10 mouse cellular contexts compared by ENCODE assay signal in genomic region chr1:163280097-163280841, GRCm38 (mm10). TPM values are rescaled to one million over a fixed set of nuclear protein-coding genes. Genes with fewer than 3 reads are reported as not detected.
DNase-seq lines count a peak whose midpoint lies in the region; ATAC-seq lines count a peak whose summit lies in the region.
"Had no signal": no experiment of that assay in that cellular context is flagged by ENCODE, and none has a peak within 500 bp of the region (broad histone marks: within the 10 kb centered on the region; RNA-seq: fewer than 3 reads in every experiment).

No protein-coding gene starts in this region.

- peak overlapping the region; percentile 67 to 84 for H3K27ac ChIP-seq in heart, embryonic 14.5 days (replicated peaks in 1 of 2; ENCODE audit: control insufficient read depth in 1 of 2, insufficient read depth in 1 of 2, low read depth in 2 of 2, low read length in 2 of 2)
- no peak overlapping the region for H3K27ac ChIP-seq in midbrain, embryonic 15.5 days
- H3K27ac ChIP-seq in midbrain, embryonic 10.5 days (replicated peaks) = no peak overlapping the region
- H3K27ac ChIP-seq in forebrain, embryonic 14.5 days (ENCODE audit: low read depth, low read length) = 0 out of 2 replicates have a peak overlapping the region, but pooled peaks have one; percentile 21
- H3K27ac ChIP-seq in stomach, embryonic 16.5 days (ENCODE audit: low read length) = 0 out of 2 replicates have a peak overlapping the region, but pooled peaks have one; percentile 18

- no peak for DNase-seq in heart, postnatal 14 days
- DNase-seq in midbrain, embryonic 10.5 days (ENCODE audit: low spot score) = no peak
- peak; percentile 71 for DNase-seq in forebrain, embryonic 14.5 days (ENCODE audit: low spot score)
- DNase-seq in left cerebral cortex, postnatal 14 days (ENCODE audit: low spot score in 2 of 2) = no peak
- DNase-seq: adrenal gland, adult 2 months had no signal

- H3K9me3 ChIP-seq in heart, embryonic 14.5 days (ENCODE audit: control insufficient read depth, low read length) = no peaks in the 10 kb centered on the region
- no peaks in the 10 kb centered on the region for H3K9me3 ChIP-seq in midbrain, embryonic 15.5 days
- H3K9me3 ChIP-seq in midbrain, embryonic 10.5 days (replicated peaks) = no peaks in the 10 kb centered on the region
- no peaks in the 10 kb centered on the region for H3K9me3 ChIP-seq in forebrain, embryonic 14.5 days (replicated peaks; ENCODE audit: control insufficient read depth, low read length)
- H3K9me3 ChIP-seq in stomach, embryonic 16.5 days (replicated peaks; ENCODE audit: control insufficient read depth, low read length) = no peaks in the 10 kb centered on the region
- H3K9me3 ChIP-seq: megakaryocyte, embryonic 14.5 days had no signal

- peaks cover 9 to 29% of the 10 kb centered on the region in 2 experiments for H3K4me1 ChIP-seq in heart, embryonic 14.5 days (ENCODE audit: control insufficient read depth in 2 of 2, insufficient read depth in 2 of 2, low read length in 2 of 2)
- no peaks in the 10 kb centered on the region for H3K4me1 ChIP-seq in midbrain, embryonic 15.5 days
- H3K4me1 ChIP-seq in midbrain, embryonic 10.5 days = peaks cover 17% of the 10 kb centered on the region
- peaks cover 25% of the 10 kb centered on the region for H3K4me1 ChIP-seq in forebrain, embryonic 14.5 days (ENCODE audit: control insufficient read depth, insufficient read depth, low read length)
- peaks cover 7% of the 10 kb centered on the region for H3K4me1 ChIP-seq in stomach, embryonic 16.5 days (ENCODE audit: control insufficient read depth, insufficient read depth, low read length)

- ATAC-seq in heart, embryonic 14.5 days (ENCODE audit: insufficient number of reproducible peaks, insufficient read depth, low FRiP score, low read depth) = no peak
- 0 out of 2 replicates have a peak, but pooled peaks have one; percentile 37 for ATAC-seq in midbrain, embryonic 15.5 days (replicated peaks)
- ATAC-seq in forebrain, embryonic 14.5 days = peak; percentile 73
- no peak for ATAC-seq in stomach, embryonic 16.5 days (ENCODE audit: insufficient read depth, low FRiP score)

- intact Hi-C loops in heart, postnatal 14 days (cut with DNase I) = no loop called here
- intact Hi-C loops in left cerebral cortex, postnatal 14 days (cut with DNase I) = no loop called here

- no peaks in the 10 kb centered on the region for H3K27me3 ChIP-seq in heart, embryonic 14.5 days (ENCODE audit: control insufficient read depth, insufficient read depth, low read length)
- H3K27me3 ChIP-seq in midbrain, embryonic 15.5 days (replicated peaks) = no peaks in the 10 kb centered on the region
- no peaks in the 10 kb centered on the region for H3K27me3 ChIP-seq in midbrain, embryonic 10.5 days (ENCODE audit: low read depth, poor library complexity, severe bottlenecking)
- no peaks in the 10 kb centered on the region for H3K27me3 ChIP-seq in forebrain, embryonic 14.5 days (replicated peaks; ENCODE audit: control insufficient read depth, insufficient read depth, low read length)
- no peaks in the 10 kb centered on the region for H3K27me3 ChIP-seq in stomach, embryonic 16.5 days (ENCODE audit: control insufficient read depth, insufficient read depth, low read length)
- H3K27me3 ChIP-seq: megakaryocyte, embryonic 14.5 days had no signal

- H3K9ac ChIP-seq in heart, embryonic 14.5 days (ENCODE audit: low read length) = no peak overlapping the region
- H3K9ac ChIP-seq in midbrain, embryonic 15.5 days = no peak overlapping the region
- no peak overlapping the region for H3K9ac ChIP-seq in forebrain, embryonic 14.5 days (ENCODE audit: low read length)
- no peak overlapping the region for H3K9ac ChIP-seq in stomach, embryonic 16.5 days (ENCODE audit: low read length)

- no peak overlapping the region for H3K4me3 ChIP-seq in heart, embryonic 14.5 days (ENCODE audit: control insufficient read depth in 1 of 2, insufficient read depth in 1 of 2, low read depth in 1 of 2, low read length in 2 of 2)
- no peak overlapping the region for H3K4me3 ChIP-seq in midbrain, embryonic 15.5 days
- H3K4me3 ChIP-seq in midbrain, embryonic 10.5 days = no peak overlapping the region
- H3K4me3 ChIP-seq in forebrain, embryonic 14.5 days (ENCODE audit: low read depth, low read length) = no peak overlapping the region
- H3K4me3 ChIP-seq in stomach, embryonic 16.5 days (replicated peaks; ENCODE audit: low read length) = no peak overlapping the region
- H3K4me3 ChIP-seq: megakaryocyte, embryonic 14.5 days had no signal

- H3K4me2 ChIP-seq in heart, embryonic 14.5 days (ENCODE audit: low read length) = no peak overlapping the region
- no peak overlapping the region for H3K4me2 ChIP-seq in midbrain, embryonic 15.5 days
- no peak overlapping the region for H3K4me2 ChIP-seq in forebrain, embryonic 14.5 days (ENCODE audit: low read length)
- no peak overlapping the region for H3K4me2 ChIP-seq in stomach, embryonic 16.5 days (ENCODE audit: low read depth, low read length)

- H3K36me3 ChIP-seq in heart, embryonic 14.5 days (ENCODE audit: control insufficient read depth, insufficient read depth, low read length) = no peaks in the 10 kb centered on the region
- no peaks in the 10 kb centered on the region for H3K36me3 ChIP-seq in midbrain, embryonic 15.5 days (replicated peaks)
- H3K36me3 ChIP-seq in midbrain, embryonic 10.5 days = no peaks in the 10 kb centered on the region
- H3K36me3 ChIP-seq in forebrain, embryonic 14.5 days (ENCODE audit: control insufficient read depth, insufficient read depth, low read length) = no peaks in the 10 kb centered on the region
- no peaks in the 10 kb centered on the region for H3K36me3 ChIP-seq in stomach, embryonic 16.5 days (ENCODE audit: control insufficient read depth, insufficient read depth, low read length)

- 45% methylated on average over 7 of the region's 7 CpGs for WGBS in heart, embryonic 14.5 days
- 44% methylated on average over 7 of the region's 7 CpGs for WGBS in midbrain, embryonic 15.5 days
- WGBS in midbrain, embryonic 10.5 days = 69% methylated on average over 7 of the region's 7 CpGs
- 31% methylated on average over 7 of the region's 7 CpGs for WGBS in forebrain, embryonic 14.5 days
- 40% methylated on average over 7 of the region's 7 CpGs for WGBS in stomach, embryonic 16.5 days

RNA-seq across cellular contexts. Expression of gene Prrx1, which starts 33.2 kb away (rescaled TPM):
- polyA plus RNA-seq in heart, embryonic 14.5 days (2014; fragmentation: Nextera tagmentation; extraction: Ambion mirVana) = 8.9 and 9.0 TPM in 2 replicates
- total RNA-seq in heart, postnatal 14 days (2021) = 10 to 100 TPM; 30.5 to 31.9 TPM
- 3.6 and 4.2 TPM in 2 replicates for polyA plus RNA-seq in midbrain, embryonic 15.5 days (2015; fragmentation: Nextera tagmentation; extraction: Ambion mirVana)
- polyA plus RNA-seq in midbrain, embryonic 10.5 days (2016; fragmentation: Nextera tagmentation; extraction: Ambion mirVana) = 14.8 and 16.5 TPM in 2 replicates
- polyA plus RNA-seq in forebrain, embryonic 14.5 days (2014; fragmentation: Nextera tagmentation; extraction: Ambion mirVana) = 4.7 and 5.1 TPM in 2 replicates
- polyA plus RNA-seq in stomach, embryonic 16.5 days (2015; fragmentation: Nextera tagmentation; extraction: Ambion mirVana) = 6.7 and 9.6 TPM in 2 replicates
- 1 to 10 TPM; 5.8 to 6.5 TPM for total RNA-seq in left cerebral cortex, postnatal 14 days (2021)
- total RNA-seq: common myeloid progenitor, adult 5-6 weeks had no signal

Comparison
In these comparisons a context has a peak if more than half of its experiments do, and no peak if none do; other contexts are left out.
1. ATAC-seq: peak in midbrain, embryonic 15.5 days (single experiment) and forebrain, embryonic 14.5 days (single experiment); none in heart, embryonic 14.5 days (single experiment) and stomach, embryonic 16.5 days (single experiment).
2. H3K27ac ChIP-seq: peak in heart, embryonic 14.5 days (2 of 2), forebrain, embryonic 14.5 days (single experiment) and stomach, embryonic 16.5 days (single experiment); none in midbrain, embryonic 15.5 days (single experiment) and midbrain, embryonic 10.5 days (single experiment).